Mouse (Mus musculus) yolk sac, embryonic 10.5 days (tissue): ENCODE measurements around the gene Ak1.

Experiments
- DNase-seq: peaks from one replicate; pipeline ENCODE4 v3.0.0-alpha.2; 2017; ENCODE audit warnings: low spot score

Gene Ak1

DNA sequence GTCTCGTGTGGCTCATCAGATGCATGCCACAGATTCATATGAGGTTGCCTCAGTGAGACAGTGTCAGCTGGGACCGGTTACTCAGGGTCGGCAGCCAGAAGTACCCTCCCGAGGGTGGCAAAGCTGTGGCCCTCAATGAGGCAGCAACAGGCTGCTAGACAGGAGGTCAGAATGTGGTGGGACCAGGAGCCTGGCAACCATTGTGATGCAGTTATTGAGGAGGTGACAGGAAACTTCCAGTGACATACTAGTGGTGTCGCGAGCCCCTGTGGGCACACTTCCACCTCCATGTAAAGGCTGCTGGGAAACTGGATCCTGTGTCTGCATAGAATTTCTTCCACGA is at the start of gene Ak1:
Gene Ak1 (plus strand): TSS at position 242 of the 343 bp plus-strand sequence.
- DNase-seq: no peak

DNA sequence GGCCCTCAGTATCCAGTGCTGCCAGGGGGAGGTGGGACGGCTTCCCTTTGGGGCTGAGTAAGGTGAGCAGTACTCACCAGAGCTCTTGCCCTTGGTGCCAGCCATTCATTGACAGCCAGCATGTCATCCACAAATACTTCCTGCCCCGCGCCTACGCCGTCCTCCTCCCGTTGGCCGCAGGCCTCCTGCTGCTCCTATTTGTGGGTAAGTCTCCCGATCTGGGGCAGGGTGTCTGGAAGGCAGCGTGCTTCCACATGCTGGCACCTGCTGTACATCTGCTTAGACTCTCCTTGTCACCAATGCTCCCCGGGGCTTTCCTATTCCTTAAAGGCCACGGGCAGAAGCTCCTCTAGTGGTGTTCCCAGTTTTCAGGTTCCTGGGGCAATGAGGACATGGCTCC is 49.4 kb upstream of the Ak1 start:
- no peak for DNase-seq

DNA sequence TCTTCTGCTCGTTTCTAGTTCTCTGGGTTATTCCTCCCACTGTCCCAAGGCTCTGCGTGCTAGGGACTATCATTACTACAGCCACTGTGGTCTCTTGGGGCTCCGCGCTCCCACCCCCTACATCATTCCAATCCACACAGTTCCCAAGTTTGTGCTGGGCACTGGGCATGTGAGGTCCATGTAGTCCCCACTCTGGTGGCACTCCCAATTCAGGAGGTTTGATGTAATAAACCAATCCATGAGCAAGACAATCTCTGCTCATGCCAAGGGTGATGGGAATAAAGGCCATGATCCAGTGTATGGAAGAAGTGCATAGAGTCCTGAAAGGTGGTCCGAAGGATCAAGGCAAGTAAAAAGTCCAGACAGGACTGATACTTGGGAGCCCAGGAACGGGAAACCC is 47.1 kb upstream of the Ak1 start, which contains the start of gene Pip5kl1:
Gene Pip5kl1 (plus strand): TSS at position 301 of the 400 bp plus-strand sequence.
- no peak for DNase-seq

DNA sequence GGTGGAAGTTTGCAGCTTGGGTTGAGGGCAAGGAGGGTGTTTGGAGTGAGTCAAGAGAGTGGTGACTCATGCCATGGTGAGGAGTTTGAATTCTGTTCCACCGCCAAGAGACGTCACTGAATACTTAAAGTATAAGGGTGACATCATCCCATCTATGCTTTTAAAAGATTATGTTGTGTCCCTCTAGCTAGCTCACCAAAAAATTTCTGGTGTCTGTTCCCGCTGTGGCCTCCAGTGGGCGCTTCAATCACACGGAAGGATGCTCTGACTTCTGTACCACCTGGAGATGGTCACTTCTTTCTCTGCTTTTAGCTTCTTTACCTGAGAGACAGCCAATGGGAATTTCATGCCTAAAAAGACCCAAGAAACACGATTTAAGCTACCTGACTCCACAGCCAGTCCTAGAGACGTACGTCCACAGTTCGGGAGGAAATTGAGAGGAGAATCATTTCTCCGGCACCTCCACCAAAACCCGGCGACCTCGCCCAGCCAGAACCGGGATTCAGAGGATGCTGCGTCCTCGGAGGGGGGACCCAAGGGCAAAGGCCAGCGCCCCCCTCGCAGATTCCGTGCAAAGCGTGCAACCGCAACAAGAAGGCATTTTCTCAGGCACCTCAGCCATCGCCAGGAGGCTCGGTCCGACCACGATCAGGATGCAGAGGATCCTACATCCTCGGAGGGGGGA is 46.5 kb upstream of the Ak1 start:
- DNase-seq: no peak

DNA sequence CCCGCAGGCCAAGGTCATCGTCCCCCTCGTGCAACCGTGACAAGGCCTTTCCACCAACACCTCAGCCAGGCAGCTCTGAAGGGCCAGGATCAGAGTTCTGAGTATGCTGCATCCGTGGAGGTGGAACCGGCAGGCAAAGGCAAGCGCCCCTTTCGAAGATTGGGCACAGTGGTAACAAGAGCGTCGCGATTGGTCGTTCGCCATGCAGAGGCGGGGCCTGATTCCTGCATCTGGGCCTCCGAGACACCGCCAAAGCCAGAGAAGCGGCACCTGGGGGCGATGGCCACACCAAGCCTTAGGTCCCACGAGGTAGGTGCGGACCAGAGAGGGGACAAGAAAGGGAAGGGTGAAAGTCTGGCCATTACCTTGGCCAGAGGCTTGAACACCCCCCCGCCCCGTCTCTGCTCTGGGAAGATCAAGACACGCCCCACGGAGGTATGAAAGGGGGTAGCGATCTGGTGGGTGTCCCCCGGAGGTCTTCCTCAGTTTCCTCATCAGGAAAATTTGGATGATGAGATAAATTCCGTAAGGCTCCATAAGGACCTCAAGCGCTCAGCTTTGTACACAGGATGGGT is 45.9 kb upstream of the Ak1 start, which contains the start of gene 9430097D07Rik:
Gene 9430097D07Rik (minus strand): TSS at position 99 of the 575 bp plus-strand sequence.
- DNase-seq: no peak

DNA sequence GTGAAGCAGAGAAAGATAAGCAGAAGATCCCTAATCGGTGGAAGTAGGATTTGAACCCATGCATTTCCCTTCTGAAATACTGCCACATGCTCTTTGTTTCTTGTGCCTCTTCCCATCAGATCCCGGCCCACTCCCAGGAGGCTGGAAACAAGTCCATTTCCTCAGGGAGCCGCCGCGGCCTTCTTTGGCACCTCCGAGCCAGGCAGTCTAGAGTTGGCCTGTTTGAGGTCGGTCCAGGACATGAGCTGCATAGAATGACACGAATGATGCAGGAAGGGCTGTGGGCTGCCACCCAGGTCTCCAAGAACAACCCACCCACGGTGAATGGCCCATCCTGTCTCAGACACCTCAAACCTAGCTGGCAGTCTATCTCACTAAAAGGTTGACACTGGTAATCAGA is 45.0 kb upstream of the Ak1 start:
- DNase-seq: no peak

DNA sequence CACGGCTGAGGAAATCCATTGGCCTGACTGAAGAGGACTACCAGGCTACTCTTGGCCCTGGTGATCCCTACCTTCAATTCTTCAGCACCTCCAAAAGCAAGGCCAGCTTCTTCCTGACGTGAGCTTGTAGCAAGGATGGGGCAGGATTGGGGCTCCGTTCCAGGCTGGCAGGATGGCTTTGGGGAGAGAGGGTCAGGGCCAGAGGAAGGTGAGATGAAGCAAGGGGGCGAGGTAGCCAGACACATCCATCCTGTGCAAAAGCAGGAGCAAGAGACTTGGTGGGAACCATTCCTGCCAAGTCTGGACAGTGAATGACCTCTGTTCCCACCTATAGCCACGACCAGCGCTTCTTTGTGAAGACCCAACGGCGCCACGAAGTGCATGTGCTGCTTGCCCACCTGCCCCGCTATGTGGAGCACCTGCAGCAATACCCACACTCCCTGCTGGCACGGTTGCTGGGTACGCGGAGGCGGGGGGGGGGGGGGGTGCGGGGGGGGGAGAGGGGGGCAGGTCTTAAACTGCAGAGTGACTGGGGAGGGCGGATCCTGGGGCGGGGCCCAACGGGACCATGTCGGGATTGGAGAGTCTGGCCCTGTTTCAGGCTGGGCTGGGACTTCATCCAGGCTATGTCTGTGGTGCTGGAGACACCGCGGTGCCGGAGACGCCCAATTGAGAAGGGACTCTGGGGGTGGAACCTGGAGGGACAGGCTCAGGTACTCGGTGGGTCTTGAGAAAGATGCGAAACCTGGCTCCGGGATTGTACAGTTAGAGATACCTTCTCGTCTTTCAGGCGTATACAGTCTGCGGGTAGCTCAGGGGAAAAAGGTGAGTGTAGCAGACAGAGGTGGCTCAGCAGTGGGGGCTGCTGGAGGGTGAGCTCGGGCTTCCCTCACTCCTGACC is 43.2 kb upstream of the Ak1 start:
- no peak for DNase-seq

DNA sequence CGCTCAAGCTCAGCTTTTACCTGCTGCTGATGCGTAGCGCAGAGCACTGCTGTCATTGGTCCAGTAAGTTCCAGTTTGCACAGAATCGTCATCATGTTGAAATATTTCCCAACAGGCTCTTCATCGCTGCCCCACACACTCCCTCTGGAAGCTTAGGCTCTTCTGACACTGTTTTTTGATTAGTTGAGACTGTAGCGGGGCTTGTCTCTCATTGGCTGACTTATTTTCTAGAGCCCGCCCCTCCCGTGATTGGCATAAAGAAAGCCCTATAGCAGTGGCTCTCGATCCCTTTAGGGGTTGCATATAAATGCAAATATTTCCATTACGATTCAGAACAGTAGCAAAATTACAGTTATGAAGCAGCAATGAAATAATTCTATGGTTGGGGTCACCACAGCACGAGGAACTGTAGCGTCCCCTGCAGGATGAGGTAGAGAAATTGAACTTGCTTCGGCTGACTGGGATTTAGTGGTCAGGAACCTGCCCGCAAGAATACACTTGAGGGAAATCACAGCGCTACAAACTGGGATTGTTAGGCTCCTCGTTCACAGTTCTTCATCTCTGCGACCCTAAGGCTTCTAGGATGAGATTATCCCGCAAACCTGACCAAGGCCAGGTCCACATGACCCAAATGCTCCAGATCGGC is 40.0 kb upstream of the Ak1 start:
- DNase-seq: no peak

DNA sequence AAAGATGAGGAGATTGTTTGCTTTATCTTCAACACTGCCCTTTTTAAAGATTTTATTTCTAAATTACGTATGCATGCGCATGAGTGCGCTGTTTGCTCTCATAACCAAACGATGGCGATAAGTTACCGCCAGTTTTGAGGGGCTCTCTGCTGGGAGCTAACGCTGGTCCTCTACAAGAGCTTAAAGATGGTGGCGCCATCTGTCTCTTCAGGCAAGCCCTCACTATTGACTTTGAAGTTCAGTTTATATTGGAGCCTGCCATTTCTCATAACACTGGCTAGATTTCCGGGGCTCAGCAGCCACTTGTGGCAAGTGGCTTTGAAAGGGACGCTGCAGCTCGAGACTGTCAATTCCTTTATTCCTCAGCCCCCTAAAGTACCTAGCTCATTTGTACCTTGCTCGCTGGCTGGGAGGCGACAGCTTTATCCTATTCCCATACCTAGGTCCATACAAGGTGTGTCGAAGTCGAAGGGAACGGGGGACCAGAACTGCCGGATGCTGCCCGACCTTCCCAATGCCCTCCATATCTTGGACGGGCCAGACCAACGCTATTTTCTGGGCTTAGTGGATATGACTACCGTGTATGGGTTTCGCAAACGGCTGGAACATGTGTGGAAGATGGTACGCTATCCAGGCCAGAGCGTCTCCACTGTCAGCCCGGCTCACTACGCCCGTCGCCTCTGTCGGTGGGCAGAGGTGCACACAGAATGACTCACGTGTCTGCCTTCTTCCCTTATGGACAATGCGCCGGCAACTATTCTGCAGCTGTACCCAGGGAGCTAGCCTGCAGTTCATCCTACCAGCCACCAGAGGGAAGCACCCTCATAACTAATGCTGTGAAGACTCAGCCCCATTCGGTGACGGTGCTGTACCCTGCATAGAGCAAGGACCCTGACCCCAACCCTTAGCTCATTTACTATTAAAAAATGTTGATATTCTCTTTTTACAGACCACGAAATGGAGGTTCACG is 38.4 kb upstream of the Ak1 start:
- peak; percentile 60 for DNase-seq

DNA sequence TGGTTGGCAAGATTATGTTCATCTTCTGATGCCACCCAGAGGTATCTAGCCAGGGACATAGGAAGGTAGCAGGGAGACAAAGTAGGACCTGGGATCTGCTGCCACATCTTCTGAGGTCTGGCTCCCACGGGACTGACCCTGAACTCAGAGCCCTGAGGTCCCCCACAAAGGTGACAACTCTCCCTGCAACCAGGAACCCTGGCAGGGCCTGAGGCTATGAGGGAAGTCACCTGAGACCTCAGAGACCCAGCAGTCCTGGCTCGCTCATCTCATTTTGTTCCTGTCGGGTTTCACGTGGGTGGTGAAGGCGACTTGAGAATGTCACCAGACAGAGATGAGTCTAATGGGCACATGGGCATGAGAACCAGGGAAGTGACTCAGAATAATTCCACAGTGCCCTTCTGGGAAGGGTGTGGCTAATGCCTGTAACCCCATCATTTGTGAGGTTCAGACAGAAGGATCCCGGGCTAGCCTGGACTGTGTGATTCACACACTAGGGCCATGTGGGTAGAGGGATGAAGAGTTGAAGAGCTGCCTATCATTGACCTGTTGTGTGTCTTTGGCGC is 36.3 kb upstream of the Ak1 start:
- no peak for DNase-seq

DNA sequence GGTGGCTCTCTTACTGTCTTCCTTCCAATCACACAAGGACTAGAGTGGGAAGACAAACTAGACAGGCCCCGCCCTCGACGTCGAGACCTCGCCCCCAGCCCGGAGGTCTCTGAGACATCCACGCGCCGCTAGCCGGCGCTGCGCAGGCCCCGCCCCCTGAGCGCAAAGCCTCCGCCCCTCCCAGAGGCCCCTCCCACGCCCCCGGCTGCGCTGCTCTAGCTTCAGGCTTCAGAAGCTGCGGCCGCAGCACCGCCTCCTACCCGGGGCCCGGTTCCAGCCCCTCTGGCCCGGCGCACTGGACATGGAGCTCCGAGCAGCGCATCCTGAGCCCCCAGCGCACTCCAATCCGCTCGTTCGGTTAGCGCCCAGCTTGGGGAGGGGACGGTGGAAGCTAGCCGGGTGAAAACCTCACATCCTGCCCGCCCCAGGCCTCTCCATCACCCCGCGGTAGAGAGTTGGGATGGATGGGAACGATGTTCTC is 34.6 kb upstream of the Ak1 start, which contains the start of gene St6galnac4:
Gene St6galnac4 (plus strand): TSS at position 225 of the 481 bp plus-strand sequence.
- DNase-seq: peak; percentile 92

DNA sequence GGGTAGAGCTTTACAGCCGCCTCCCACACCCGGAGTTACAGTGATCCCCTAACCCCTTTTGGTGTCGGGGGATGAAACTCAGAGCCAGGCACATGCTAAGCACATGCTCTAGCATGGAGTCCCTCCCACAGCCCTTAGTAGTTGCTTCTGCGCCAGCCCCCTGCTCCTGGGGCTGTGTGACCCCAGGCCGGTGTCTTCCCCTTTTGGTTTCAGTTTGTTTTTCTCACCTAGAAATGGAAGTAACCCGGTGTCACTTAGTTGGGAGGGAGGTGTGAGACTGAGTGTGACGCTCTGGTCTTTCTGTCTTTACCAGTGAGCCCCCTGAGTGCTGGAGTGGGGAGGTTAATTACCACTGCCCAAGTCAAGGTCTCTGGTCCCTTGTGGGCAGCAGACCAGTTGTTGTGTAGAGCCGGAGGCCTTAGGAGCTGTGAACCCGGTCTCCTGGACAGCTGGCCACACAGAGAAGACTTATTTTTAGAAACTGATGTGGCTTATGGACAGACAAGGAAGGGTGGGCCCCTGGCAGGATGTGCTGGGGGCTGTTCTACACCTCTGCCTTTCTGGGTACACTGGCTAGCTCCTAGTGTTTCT is 33.7 kb upstream of the Ak1 start:
- no peak for DNase-seq

DNA sequence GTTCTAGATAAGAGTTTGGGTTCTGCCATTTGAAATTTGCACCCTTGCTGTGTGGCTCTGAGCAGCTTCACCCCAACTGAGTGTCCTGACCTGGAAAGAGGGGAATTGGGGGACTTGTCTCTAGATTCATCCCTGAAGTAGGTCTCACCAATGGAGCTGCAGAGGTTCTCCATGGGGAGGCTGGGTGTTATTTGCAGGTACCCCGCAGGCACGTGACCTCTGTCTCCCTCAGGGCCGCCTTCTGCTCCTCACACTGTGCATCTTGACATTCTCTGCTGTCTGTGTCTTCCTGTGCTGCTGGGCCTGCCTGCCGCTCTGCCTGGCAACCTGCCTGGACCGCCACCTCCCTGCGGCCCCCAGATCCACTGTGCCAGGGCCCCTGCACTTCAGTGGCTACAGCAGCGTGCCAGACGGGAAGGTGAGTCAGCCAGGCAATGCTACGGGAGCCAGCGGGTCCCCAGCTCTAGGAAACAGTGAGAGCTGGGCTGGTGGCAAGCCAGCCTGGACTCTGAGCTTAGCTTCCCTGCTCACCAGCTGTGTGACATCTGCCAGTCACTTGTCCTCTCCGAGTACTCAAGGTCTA is 32.3 kb upstream of the Ak1 start:
- no peak for DNase-seq

DNA sequence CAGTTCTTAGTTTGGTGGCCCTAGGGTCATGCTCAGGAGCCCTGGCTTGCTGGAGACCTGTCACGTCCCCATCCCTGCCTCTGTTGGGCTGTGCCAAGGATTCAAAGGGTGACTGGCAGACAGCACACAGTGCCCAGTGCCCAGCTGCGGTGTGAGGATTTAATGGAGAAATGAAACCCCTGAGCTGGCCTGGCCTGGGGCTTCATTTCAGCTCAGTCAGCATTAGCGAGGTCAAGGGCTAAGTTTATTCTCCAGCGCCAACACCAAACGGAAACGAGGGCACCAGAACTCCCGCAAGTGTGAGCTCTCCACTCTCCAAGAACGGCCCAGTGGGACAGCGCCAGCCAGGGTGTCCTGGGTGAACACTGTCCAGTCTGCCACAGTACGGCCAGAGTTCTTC is 31.3 kb upstream of the Ak1 start:
- no peak for DNase-seq

DNA sequence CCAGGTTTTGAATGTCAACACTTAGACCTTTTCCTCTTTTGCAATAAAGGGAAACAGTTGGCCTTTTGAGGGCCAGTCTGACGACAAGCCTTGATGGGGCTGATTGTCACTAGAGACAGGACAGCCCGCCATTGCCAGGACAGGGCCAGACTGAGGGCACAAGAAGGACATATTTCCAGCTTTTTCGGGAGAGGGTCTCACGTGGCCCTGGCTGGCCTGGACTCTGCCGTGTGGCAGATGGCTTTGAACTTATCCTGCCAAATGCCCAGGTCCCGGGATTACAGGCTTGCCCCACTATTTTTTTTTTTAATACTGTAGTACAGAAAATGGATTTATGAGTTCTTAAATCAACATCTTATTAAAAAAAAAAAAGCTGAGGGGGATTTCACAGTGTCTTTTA is 30.3 kb upstream of the Ak1 start:
- DNase-seq: no peak

DNA sequence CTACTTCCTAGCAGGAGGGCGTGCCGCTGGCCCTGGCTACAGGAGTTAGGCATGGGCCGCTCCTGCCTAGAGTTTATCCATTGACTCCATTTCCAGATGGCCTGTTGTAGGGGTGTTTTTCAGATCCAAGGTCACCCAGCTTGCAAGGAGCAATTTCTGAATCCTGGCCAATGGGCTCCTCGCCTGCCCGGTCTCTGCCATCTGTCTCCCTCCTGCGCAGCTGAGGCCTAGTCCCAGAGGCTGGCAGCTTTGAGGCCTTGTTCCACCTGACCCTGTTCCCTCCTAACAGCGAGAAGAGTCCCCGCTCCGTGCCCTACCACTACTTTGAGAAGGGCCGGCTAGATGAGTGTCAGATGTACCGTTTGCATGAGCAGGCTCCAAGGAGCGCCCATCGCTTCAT is 24.8 kb upstream of the Ak1 start:
- no peak for DNase-seq

DNA sequence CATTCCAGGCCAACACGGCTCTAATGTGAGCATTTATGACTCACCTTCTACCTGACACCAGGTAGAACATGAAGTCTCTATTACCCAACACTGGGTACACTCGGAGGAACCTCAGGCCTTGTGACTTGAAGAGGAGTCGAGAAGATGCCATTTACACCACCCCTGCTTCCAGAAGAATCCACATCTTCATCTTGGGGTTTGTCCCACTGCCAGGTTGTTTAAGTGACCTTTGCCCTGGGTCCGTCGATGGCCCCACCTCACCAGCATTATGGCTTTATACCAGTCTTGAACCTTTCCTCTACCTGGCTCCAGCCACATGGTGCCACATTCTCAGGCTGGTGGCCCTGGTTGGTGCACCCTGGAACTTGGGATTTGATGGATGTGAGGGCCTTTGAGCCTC is 24.3 kb upstream of the Ak1 start:
- no peak for DNase-seq

DNA sequence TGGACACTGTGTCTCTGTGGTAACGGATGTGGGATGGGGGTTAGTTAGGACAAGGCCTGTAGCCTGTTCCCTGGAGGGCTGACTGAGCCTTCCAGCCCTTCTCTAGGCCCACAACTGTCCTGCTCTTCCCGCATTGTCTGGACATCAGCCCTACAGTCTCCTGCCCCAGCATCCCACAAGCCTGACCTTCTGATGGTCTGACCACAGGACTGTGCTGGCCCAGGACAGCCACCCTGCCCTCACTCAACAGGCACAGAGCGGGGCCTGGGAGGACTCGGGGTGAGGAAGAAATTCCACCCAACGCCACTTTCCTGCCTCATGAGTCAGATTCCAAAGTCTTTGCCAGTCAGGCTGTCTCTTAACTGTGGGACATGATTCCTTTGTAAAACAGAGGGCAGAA is 23.9 kb upstream of the Ak1 start:
- DNase-seq: no peak

DNA sequence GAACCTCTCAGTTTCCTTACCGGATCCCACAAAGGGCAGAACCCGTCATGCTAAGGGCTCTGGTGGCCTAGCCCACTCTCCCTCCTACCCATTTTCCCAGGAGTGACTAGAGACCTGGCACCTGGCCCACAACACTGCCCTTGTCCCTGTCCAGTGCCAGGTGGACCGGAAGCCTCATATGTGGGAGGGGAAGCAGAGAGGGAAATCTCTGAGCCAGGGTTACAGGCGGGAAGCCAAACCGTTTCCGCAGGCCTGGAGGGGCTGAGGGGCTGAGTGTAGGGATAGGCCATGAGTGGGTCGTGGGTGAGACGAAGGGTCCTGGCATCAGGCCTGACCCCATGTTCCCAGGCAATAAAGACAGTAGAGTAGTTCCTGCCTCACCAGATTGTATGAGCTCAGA is 23.1 kb upstream of the Ak1 start:
- DNase-seq: no peak

DNA sequence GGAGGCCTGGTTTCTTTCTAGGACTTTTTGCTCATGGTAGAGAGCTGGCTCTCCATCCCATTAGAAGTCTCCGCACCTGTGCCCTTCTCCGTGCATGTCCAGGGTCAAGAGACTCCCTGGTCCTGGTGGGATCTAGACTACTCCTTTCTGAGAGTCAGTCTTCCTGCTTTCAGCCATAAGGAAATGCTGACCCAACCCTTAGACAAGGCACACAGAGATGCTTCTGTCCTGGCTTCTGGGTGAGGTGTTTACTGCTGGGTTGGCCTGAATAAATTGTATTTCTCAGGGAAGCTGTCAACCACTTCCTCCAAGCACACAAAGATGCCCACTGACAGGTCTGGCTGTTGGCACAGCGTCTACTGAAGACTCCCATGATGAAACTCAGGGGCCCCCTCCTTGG is 22.1 kb upstream of the Ak1 start, which contains the start of gene St6galnac6:
Gene St6galnac6 (plus strand): TSS at position 301 of the 400 bp plus-strand sequence.
- DNase-seq: no peak
